Mouse (Mus musculus) ES-Bruce4 (cell line): ENCODE measurements at regions not wholly inside any gene's neighbourhood (a gene's known extent, or its start where the extent isn't known, plus 50 kb on each side); places are given as distances from the start of the nearest gene placed in this dataset.

Experiments
- CTCF ChIP-seq: IDR thresholded peaks from one replicate; pipeline ENCODE4 v1.8.1; 2011; ENCODE audit warnings: low read depth, low read length
- EP300 ChIP-seq: IDR thresholded peaks from 2 replicates; pipeline ENCODE4 v1.6.1; 2011; ENCODE audit warnings: low read depth, low read length; ENCODE audit not compliant: insufficient read depth
- POLR2A ChIP-seq: IDR thresholded peaks from one replicate; pipeline ENCODE4 v1.8.1; 2011; ENCODE audit warnings: low read length; ENCODE audit not compliant: insufficient read depth

GRCm38 (mm10) chr3:17791381-17792320, 156.6 kb upstream of the Cypt12 start:
- TF ChIP-seq CTCF (no peak), POLR2A (no peak), EP300 (no peak)
